Mouse (Mus musculus) heart, postnatal 0 days (tissue): ENCODE results near the gene Cubn. TPM values are rescaled to one million over a fixed set of nuclear protein-coding genes. Genes with fewer than 3 reads are reported as not detected.

Experiments
- ATAC-seq: fragments of 200-750 bp; cut with Nextera tagmentation; 2 replicates; pipeline ENCODE4 v1.8.0; 2017; ENCODE audit warnings: low read depth, moderate number of reproducible peaks, moderate library complexity; ENCODE audit not compliant: insufficient read depth
- DNase-seq: peaks from one replicate; pipeline ENCODE4 v3.0.0-alpha.2; 2016; ENCODE audit warnings: low spot score
- H3K27ac ChIP-seq: fragments of 300-500 bp; sonication (generic); 2 replicates; pipeline ENCODE4 v1.5.1; 2014; ENCODE audit warnings: low read depth, mild to moderate bottlenecking
- H3K27me3 ChIP-seq: fragments of 300-500 bp; sonication (generic); 2 replicates; pipeline ENCODE4 v1.6.1; 2014; ENCODE audit warnings: low read length, mixed read lengths; ENCODE audit not compliant: control insufficient read depth, insufficient read depth
- H3K36me3 ChIP-seq: fragments of 300-500 bp; sonication (generic); replicated peaks from 2 replicates; pipeline ENCODE4 v1.6.1; 2014; ENCODE audit warnings: low read length, mixed read lengths; ENCODE audit not compliant: control insufficient read depth, insufficient read depth
- H3K4me1 ChIP-seq: fragments of 300-500 bp; sonication (generic); 2 replicates; pipeline ENCODE4 v1.6.1; 2014; ENCODE audit warnings: antibody characterized with exemption; ENCODE audit not compliant: control insufficient read depth, insufficient read depth
- H3K4me2 ChIP-seq: fragments of 300-500 bp; sonication (generic); 2 replicates; pipeline ENCODE4 v1.6.1; 2014; ENCODE audit warnings: low read depth, mild to moderate bottlenecking, low read length, moderate library complexity
- H3K4me3 ChIP-seq: fragments of 300-500 bp; sonication (generic); 2 replicates; pipeline ENCODE4 v1.5.1; 2014; ENCODE audit warnings: low read depth, low read length
- H3K9ac ChIP-seq: fragments of 300-500 bp; sonication (generic); replicated peaks from 2 replicates; pipeline ENCODE4 v1.6.1; 2014; ENCODE audit warnings: low read depth, low read length, mixed read lengths
- H3K9me3 ChIP-seq: fragments of 300-500 bp; sonication (generic); replicated peaks from 2 replicates; pipeline ENCODE4 v1.6.1; 2016; ENCODE audit warnings: low read length; ENCODE audit not compliant: control insufficient read depth
- CTCF ChIP-seq: IDR thresholded peaks from 2 replicates; pipeline ENCODE4 v1.5.1; 2016; ENCODE audit warnings: antibody characterized with exemption, control low read depth, low read depth
- EP300 ChIP-seq: IDR thresholded peaks from 2 replicates; pipeline ENCODE4 v1.6.1; 2016; ENCODE audit warnings: antibody characterized with exemption, low read depth
- WGBS: fragments of 180-500 bp; shearing (Covaris S2); extraction: QIAGEN DNeasy Blood & Tissue Kit; methylation state at CpG from one replicate; pipeline ENCODE4 v1.1.7; 2014; 5-methylcytosine and 5-hydroxymethylcytosine counted together
- polyA plus RNA-seq: library from polyadenylated mRNA; unstranded; fragments of >200 nt; fragmentation: Nextera tagmentation; extraction: Ambion mirVana; gene quantifications from 2 replicates; pipeline ENCODE4 v1.2.1, GENCODE M21; 2015
- total RNA-seq: library from RNA; depleted of rRNA; stranded (reverse); fragments of >200 nt; gene quantifications from 2 replicates; pipeline ENCODE4 v1.2.3, GENCODE M21; 2014; ENCODE audit warnings: low replicate concordance

The Cubn gene
- total and polyA plus RNA-seq, 2 experiments from 2014 or later = 0.27 to 1.5 TPM

DNA sequence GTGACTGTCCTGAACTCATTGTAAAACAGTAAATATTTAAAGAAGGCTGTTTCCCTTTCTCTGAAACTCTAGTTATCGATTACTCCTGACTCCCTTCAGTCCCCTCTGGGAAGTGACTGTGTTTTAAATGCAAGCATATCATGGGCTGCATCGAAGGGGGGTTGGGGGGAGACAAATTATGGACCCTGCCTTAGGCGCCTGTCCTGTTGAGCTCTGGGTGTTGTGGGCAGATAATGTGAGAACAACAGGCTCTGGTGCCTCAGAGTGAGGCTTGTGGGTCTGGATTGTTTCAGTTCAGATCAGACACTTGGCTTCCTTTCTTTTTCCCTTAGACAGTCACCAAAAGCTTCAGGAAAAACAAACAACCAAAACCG is 119.8 kb downstream of the Cubn start:
- Histone ChIP-seq H3K27ac (peak overlapping the region; percentile 99), H3K9me3 (no peaks in the 10 kb centered on the region), H3K36me3 (no peaks in the 10 kb centered on the region), H3K4me1 (peaks cover 8% of the 10 kb centered on the region; the same call in 1 of the 2 replicates), H3K4me3 (no peak overlapping the region), H3K27me3 (no peaks in the 10 kb centered on the region), H3K4me2 (peak overlapping the region; percentile 26; the same call in 1 of the 2 replicates), H3K9ac (no peak overlapping the region)
- peak; percentile 80 for ATAC-seq
- TF ChIP-seq EP300 (no peak), CTCF (no peak)
- peak; percentile 61 for DNase-seq
- WGBS = 3% methylated on average over 4 of the region's 4 CpGs

DNA sequence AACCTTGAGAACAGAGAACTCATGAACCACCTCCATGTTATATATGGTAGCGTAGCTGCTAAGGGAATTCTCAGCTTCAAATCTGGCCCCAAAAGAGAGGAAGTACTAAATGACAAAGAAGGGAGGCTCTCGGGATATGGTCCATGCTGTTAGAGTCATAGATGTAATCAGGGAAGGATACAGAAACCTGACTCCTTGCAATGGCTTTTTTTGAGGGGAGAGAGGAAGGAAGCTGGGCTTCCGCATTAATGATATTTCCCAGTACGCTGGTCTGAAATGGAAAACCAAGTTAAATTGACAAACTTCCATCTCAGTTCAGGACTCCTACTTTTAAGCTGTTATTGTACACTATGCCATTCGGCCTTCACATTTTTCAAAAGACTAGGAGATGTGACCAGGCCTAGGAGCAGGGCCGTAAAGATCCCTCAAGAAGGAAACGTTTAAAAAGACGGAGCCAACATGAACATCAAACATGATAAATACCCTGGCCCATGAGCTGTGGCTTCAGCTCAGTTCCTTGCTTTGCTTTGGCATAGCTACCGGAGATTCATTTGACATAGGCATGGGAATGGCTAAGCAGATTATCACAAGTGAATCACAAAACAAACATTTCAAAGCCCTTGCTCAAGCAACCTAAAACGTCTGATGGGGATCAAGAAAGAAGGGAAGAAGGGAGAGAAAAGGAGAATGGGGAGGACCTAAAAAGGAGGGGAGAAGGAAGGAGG is 120.4 kb downstream of the Cubn start:
- WGBS = 56% methylated on average over 10 of the region's 10 CpGs
- peak overlapping the region; percentile 99 for H3K27ac ChIP-seq
- ATAC-seq (no peak), DNase-seq (no peak)
- peaks cover 8% of the 10 kb centered on the region; the same call in 1 of the 2 replicates for H3K4me1 ChIP-seq
- no peaks in the 10 kb centered on the region for H3K9me3 ChIP-seq
- H3K36me3 ChIP-seq = no peaks in the 10 kb centered on the region
- no peak overlapping the region for H3K4me3 ChIP-seq
- no peaks in the 10 kb centered on the region for H3K27me3 ChIP-seq
- H3K4me2 ChIP-seq = peak overlapping the region; percentile 26; the same call in 1 of the 2 replicates
- no peak overlapping the region for H3K9ac ChIP-seq
- TF ChIP-seq EP300 = 0 out of 2 replicates have a peak, but pooled peaks have one; percentile 18
- TF ChIP-seq CTCF = no peak

DNA sequence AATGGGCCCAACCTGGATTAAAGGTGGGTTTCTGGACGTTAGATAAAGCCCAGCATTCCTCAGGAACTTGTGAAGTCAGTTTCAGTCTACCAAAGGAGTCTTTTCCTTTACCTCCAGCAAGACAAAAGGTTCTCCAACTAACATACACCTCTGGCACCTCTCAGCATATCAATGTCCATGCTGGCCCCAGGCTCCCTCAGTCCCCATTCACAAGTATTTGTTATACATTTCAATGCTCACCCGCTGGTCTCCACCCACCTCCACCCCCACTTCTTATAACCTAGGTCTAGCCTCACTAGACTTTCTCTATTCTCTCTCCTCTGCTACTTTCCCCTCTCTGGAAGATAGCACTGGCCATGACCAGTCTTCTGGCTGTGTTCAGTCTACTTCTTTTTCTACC is 121.1 kb downstream of the Cubn start:
- WGBS = 60% methylated on average over 2 of the region's 2 CpGs
- Histone ChIP-seq H3K27ac (peak overlapping the region; percentile 99), H3K9me3 (no peaks in the 10 kb centered on the region), H3K4me1 (peaks cover 8% of the 10 kb centered on the region; the same call in 1 of the 2 replicates), H3K4me3 (no peak overlapping the region), H3K36me3 (no peaks in the 10 kb centered on the region), H3K9ac (no peak overlapping the region), H3K4me2 (no peak overlapping the region), H3K27me3 (no peaks in the 10 kb centered on the region)
- TF ChIP-seq CTCF (no peak), EP300 (no peak)
- no peak for ATAC-seq
- DNase-seq = no peak

DNA sequence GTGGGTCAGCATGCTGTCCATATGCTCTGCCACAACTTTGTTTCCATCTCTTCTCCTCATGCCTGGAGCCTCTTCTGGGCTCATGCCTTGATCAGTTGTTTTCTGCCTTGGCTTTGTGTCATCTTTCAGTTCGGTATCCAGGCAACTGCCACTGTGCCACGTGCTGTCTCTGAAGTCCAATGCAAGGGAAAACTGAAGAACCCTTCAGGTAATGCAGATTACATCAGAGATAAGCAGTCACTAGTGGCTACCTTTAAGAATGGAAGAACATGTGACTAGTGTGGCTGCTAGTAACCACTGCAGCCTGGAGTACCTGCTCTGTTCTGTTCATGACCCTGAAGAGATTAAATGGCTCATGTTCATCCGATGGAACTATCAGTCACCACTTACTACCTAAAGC is 123.1 kb downstream of the Cubn start:
- no peaks in the 10 kb centered on the region for H3K9me3 ChIP-seq
- no peak overlapping the region for H3K4me2 ChIP-seq
- no peak for DNase-seq
- no peak overlapping the region for H3K27ac ChIP-seq
- H3K9ac ChIP-seq = no peak overlapping the region
- 62% methylated on average over 3 of the region's 3 CpGs for WGBS
- H3K27me3 ChIP-seq = no peaks in the 10 kb centered on the region
- TF ChIP-seq CTCF = no peak
- no peak for TF ChIP-seq EP300
- ATAC-seq = no peak
- no peaks in the 10 kb centered on the region for H3K36me3 ChIP-seq
- H3K4me1 ChIP-seq = peaks cover 8% of the 10 kb centered on the region; the same call in 1 of the 2 replicates
- no peak overlapping the region for H3K4me3 ChIP-seq

DNA sequence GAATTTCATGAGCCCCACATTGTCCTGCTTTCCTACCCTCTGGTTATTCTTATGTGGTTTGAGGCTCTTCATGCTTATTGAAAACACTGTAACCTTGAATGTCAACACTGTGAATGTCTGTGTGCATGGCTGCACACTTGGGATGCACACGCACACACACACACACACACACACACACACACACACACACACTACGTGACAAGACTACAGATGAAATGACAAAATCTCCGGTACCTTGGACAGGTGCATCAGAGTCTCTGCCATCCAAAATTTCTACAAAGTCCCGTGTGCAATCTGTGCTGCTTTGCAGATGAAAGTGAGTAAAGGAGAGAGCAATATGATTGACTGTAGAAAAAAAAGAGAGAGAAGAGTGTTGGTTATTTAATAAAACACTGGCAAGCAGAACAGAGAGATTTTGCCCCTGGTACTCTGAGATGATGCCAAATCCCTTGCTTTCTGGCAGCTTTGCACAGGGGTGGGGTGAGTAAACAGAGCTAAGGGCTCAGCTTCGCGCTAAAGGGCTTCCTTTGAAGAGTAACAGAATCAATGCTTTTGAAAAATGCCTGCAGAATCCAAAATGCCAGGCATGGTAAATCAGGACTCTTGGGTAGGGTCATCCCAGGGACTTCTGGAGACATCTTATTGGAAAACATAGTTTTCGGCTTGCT is 133.6 kb downstream of the Cubn start:
- 73% methylated on average over 7 of the region's 7 CpGs for WGBS
- H3K4me1 ChIP-seq = no peaks in the 10 kb centered on the region
- H3K9me3 ChIP-seq = no peaks in the 10 kb centered on the region
- H3K27me3 ChIP-seq = no peaks in the 10 kb centered on the region
- H3K4me2 ChIP-seq = no peak overlapping the region
- TF ChIP-seq EP300 (no peak), CTCF (no peak)
- H3K27ac ChIP-seq = no peak overlapping the region
- no peaks in the 10 kb centered on the region for H3K36me3 ChIP-seq
- H3K9ac ChIP-seq = no peak overlapping the region
- ATAC-seq = no peak
- H3K4me3 ChIP-seq = no peak overlapping the region
- DNase-seq = peak; percentile 1

DNA sequence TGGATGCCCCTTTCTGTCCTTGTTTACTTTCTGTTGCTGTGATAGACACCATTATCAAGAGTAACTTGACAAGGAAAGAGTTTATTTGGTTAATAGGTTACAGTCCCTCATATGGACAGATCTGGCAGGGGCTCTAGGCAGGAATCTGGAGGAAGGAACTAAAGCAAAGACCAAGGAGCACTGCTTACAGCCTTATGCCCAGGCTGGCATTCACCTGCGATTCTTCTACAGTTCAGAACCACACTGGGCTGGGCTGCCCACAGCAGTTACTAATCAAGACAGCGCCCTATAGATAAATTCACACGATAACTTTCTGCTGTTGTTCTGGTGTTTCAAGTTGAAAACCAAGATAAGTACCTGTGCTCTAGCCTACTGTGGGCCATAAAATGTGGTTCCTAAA is 138.8 kb downstream of the Cubn start:
- whole genome bisulfite sequencing = 82% methylated on average over 3 of the region's 3 CpGs
- no peaks in the 10 kb centered on the region for H3K4me1 ChIP-seq
- H3K4me3 ChIP-seq = no peak overlapping the region
- no peaks in the 10 kb centered on the region for H3K27me3 ChIP-seq
- H3K36me3 ChIP-seq = no peaks in the 10 kb centered on the region
- DNase-seq (no peak), ATAC-seq (no peak)
- no peak for TF ChIP-seq EP300
- TF ChIP-seq CTCF = no peak
- no peak overlapping the region for H3K27ac ChIP-seq
- H3K9ac ChIP-seq = no peak overlapping the region
- H3K4me2 ChIP-seq = no peak overlapping the region
- H3K9me3 ChIP-seq = no peaks in the 10 kb centered on the region
